Mouse (Mus musculus) spleen, adult 2 months (tissue): ENCODE results near the gene Clic1.

ENCODE experiments used
- CTCF ChIP-seq: fragments of 200-500 bp; IDR thresholded peaks from 2 replicates; pipeline ENCODE4 v1.5.1; 2011; ENCODE audit warnings: mild to moderate bottlenecking, inconsistent platforms; ENCODE audit not compliant: insufficient read depth, insufficient read length, insufficient replicate concordance; ENCODE audit errors: extremely low read depth
- POLR2A ChIP-seq: fragments of 200-500 bp; IDR thresholded peaks from 2 replicates; pipeline ENCODE4 v1.6.1; 2011; ENCODE audit warnings: low read depth, low read length, inconsistent platforms

GRCm38 (mm10) chr17:35050126-35050750 is 472 bp downstream of the Clic1 start:
- no peak for TF ChIP-seq CTCF
- TF ChIP-seq POLR2A, result peak; percentile 70
